Mouse (Mus musculus): ENCODE measurements around the gene Esyt2. TPM values are rescaled to one million over a fixed set of nuclear protein-coding genes. Genes with fewer than 3 reads are reported as not detected.

The Esyt2 gene
- total RNA-seq, 2 experiments from 2014 or later, result 61.2 to 73.0 TPM

DNA sequence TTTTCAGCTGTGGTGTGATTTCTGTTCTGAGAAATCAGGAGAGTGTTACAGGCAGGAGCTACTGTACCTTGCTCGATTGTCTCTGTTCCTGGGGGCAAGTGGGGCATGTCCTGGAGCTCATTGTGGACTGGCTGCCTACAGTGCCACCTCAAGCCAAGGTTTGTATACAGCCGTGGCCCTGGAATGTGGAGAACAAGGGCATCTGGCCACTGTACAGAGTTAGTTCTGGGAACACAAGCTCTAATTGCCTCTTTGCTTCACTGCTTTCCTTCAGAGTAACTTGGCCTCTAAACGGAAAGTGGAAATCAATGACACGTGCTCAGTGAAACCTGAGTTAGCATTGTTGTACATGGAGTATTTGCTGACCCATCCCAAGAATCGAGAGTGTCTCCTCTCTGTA is 157.6 kb downstream of the Esyt2 start:
- no peak for DNase-seq (ENCODE audit: low spot score in 2 of 2)
- TF ChIP-seq CTCF (conservative IDR thresholded peaks at IDR 0.05), result no peak
- Histone ChIP-seq H3K27ac (no peak overlapping the region), H3K4me3 (no peak overlapping the region)

Small RNA genes lying within 50 kb of the gene (microRNA-seq; reads per million reads assigned to microRNA genes)
- 0 reads per million in 2 experiments for gene Gm23190

Other genes with a start within 250 kb of the Esyt2 start
- 10 to 100 TPM; 38.0 to 38.3 TPM for gene Zfp386, start 233.5 kb upstream of the Esyt2 start, total RNA-seq (2021)
- gene Vipr2, start 203.5 kb upstream of the Esyt2 start, total RNA-seq (2021), result 1 to 10 TPM in 1 of 2 experiments, under 1 TPM in 1; 0.76 to 1.3 TPM
- 10 to 100 TPM; 17.9 to 20.6 TPM for gene Wdr60, start 18.2 kb upstream of the Esyt2 start, total RNA-seq (2021)
- not detected for gene Gm11027, start 5.8 kb upstream of the Esyt2 start, total RNA-seq (2021)
- 1 to 10 TPM; 5.1 to 5.8 TPM for gene Ncapg2, start 124.2 kb downstream of the Esyt2 start, total RNA-seq (2021)
- gene Ptprn2, start 204.5 kb downstream of the Esyt2 start, total RNA-seq (2021), result 100 to 1,000 TPM; 280 to 289 TPM